Mouse (Mus musculus): ENCODE data around the gene 2410015M20Rik. TPM values are rescaled to one million over a fixed set of nuclear protein-coding genes. Genes with fewer than 3 reads are reported as not detected.

The 2410015M20Rik gene
- total RNA-seq, 2 experiments from 2014 or later, result 232 to 255 TPM

GRCm38 (mm10) chr17:56583611-56584256 is 25.8 kb downstream of the 2410015M20Rik start:
- DNase-seq (ENCODE audit: low spot score in 2 of 2), result peak in 1 of 2 experiments; percentile 42

- no peak for DNase-seq (ENCODE audit: low spot score in 2 of 2)
Measured at GRCm38 (mm10) chr17:56583071-56583470, 26.5 kb downstream of the 2410015M20Rik start.

GRCm38 (mm10) chr17:56572939-56573338 is 36.6 kb downstream of the 2410015M20Rik start:
- DNase-seq (ENCODE audit: low spot score in 2 of 2), result no peak

- no peak for DNase-seq (ENCODE audit: low spot score in 2 of 2)
Measured at GRCm38 (mm10) chr17:56572154-56572553, 37.4 kb downstream of the 2410015M20Rik start.

- DNase-seq (ENCODE audit: low spot score in 2 of 2), result no peak
Measured at GRCm38 (mm10) chr17:56570287-56570686, 39.3 kb downstream of the 2410015M20Rik start.

GRCm38 (mm10) chr17:56567370-56567769 is 42.2 kb downstream of the 2410015M20Rik start:
- no peak for DNase-seq (ENCODE audit: low spot score in 2 of 2)

GRCm38 (mm10) chr17:56566918-56567317 is 42.7 kb downstream of the 2410015M20Rik start:
- no peak for DNase-seq (ENCODE audit: low spot score in 2 of 2)

GRCm38 (mm10) chr17:56566293-56566692 is 43.3 kb downstream of the 2410015M20Rik start:
- no peak for DNase-seq (ENCODE audit: low spot score in 2 of 2)

GRCm38 (mm10) chr17:56561866-56562265 is 47.7 kb downstream of the 2410015M20Rik start:
- DNase-seq (ENCODE audit: low spot score in 2 of 2), result no peak

GRCm38 (mm10) chr17:56560131-56560530 is 49.4 kb downstream of the 2410015M20Rik start:
- DNase-seq (ENCODE audit: low spot score in 2 of 2), result no peak

- no peak for DNase-seq (ENCODE audit: low spot score in 2 of 2)
Measured at GRCm38 (mm10) chr17:56559386-56559785, 50.2 kb downstream of the 2410015M20Rik start.

GRCm38 (mm10) chr17:56558448-56558847 is 51.1 kb downstream of the 2410015M20Rik start:
- DNase-seq (ENCODE audit: low spot score in 2 of 2), result peak in 1 of 2 experiments; percentile 60

Other genes with a start within 250 kb of the 2410015M20Rik start
- gene Ptprs, start 133.3 kb downstream of the 2410015M20Rik start, total RNA-seq (2021), result 100 to 1,000 TPM; 115 TPM
- not detected for gene Znrf4, start 97.3 kb downstream of the 2410015M20Rik start, total RNA-seq (2021)
- gene Gm20219, start 55.4 kb downstream of the 2410015M20Rik start, total RNA-seq (2021), result 1 to 10 TPM in 1 of 2 experiments, under 1 TPM in 1; 0.83 to 1.4 TPM
- gene Safb2, start 25.2 kb downstream of the 2410015M20Rik start, total RNA-seq (2021), result 10 to 100 TPM; 56.4 to 78.9 TPM
- gene Safb, start 24.9 kb downstream of the 2410015M20Rik start, total RNA-seq (2021), result 100 to 1,000 TPM in 1 of 2 experiments, 10 to 100 TPM in 1; 96.9 to 117 TPM
- 1,000 to 10,000 TPM; 1,009 to 1,061 TPM for gene Rpl36, start 3.6 kb upstream of the 2410015M20Rik start, total RNA-seq (2021)
- gene Lonp1, start 17.1 kb upstream of the 2410015M20Rik start, total RNA-seq (2021), result 10 to 100 TPM; 58.1 to 59.2 TPM
- not detected for gene Catsperd, start 18.4 kb upstream of the 2410015M20Rik start, total RNA-seq (2021)
- 10 to 100 TPM; 58.6 to 59.4 TPM for gene Ranbp3, start 63.5 kb upstream of the 2410015M20Rik start, total RNA-seq (2021)
- 100 to 1,000 TPM; 358 to 365 TPM for gene Ndufa11, start 108.0 kb upstream of the 2410015M20Rik start, total RNA-seq (2021)
- gene Vmac, start 108.3 kb upstream of the 2410015M20Rik start, total RNA-seq (2021), result 1 to 10 TPM; 7.5 to 8.0 TPM
- gene Nrtn, start 147.8 kb upstream of the 2410015M20Rik start, total RNA-seq (2021), result 1 to 10 TPM; 1.0 to 1.9 TPM
- gene Dus3l, start 155.0 kb upstream of the 2410015M20Rik start, total RNA-seq (2021), result 10 to 100 TPM; 21.6 to 21.7 TPM
- under 1 TPM; 0.47 to 0.49 TPM for gene Prr22, start 160.5 kb upstream of the 2410015M20Rik start, total RNA-seq (2021)
- gene Rfx2, start 221.2 kb upstream of the 2410015M20Rik start, total RNA-seq (2021), result 10 to 100 TPM in 1 of 2 experiments, 1 to 10 TPM in 1; 8.2 to 10.6 TPM